Mouse (Mus musculus) lung, postnatal 14 days (tissue): ENCODE measurements around the gene Gucy2d.

Experiments used
- DNase-seq: peaks from one replicate; pipeline ENCODE4 v3.0.0; 2021

Gucy2d gene

GRCm38 (mm10) chr7:98447585-98448308, 7.5 kb downstream of the Gucy2d start:
- peak; percentile 34 for DNase-seq

GRCm38 (mm10) chr7:98448309-98448630, 8.1 kb downstream of the Gucy2d start:
- no peak for DNase-seq

GRCm38 (mm10) chr7:98449696-98450095, 9.5 kb downstream of the Gucy2d start:
- no peak for DNase-seq

- DNase-seq: no peak
Observed at GRCm38 (mm10) chr7:98454397-98455120, 14.3 kb downstream of the Gucy2d start.

- no peak for DNase-seq
Observed at GRCm38 (mm10) chr7:98460319-98460718, 20.1 kb downstream of the Gucy2d start.

- no peak for DNase-seq
Observed at GRCm38 (mm10) chr7:98469089-98469488, 28.9 kb downstream of the Gucy2d start.

- DNase-seq: no peak
Observed at GRCm38 (mm10) chr7:98472529-98472928, 32.3 kb downstream of the Gucy2d start.

- DNase-seq: no peak
Observed at GRCm38 (mm10) chr7:98474558-98474957, 34.3 kb downstream of the Gucy2d start.

- DNase-seq: no peak
Observed at GRCm38 (mm10) chr7:98477153-98477552, 36.9 kb downstream of the Gucy2d start.

GRCm38 (mm10) chr7:98480481-98480880, 40.3 kb downstream of the Gucy2d start:
- DNase-seq: no peak

GRCm38 (mm10) chr7:98481066-98481734, 41.0 kb downstream of the Gucy2d start:
- DNase-seq: peak; percentile 89

GRCm38 (mm10) chr7:98481861-98482260, 41.6 kb downstream of the Gucy2d start:
- no peak for DNase-seq

- no peak for DNase-seq
Observed at GRCm38 (mm10) chr7:98482551-98483267, 42.5 kb downstream of the Gucy2d start.

- DNase-seq: no peak
Observed at GRCm38 (mm10) chr7:98483268-98483607, 43.0 kb downstream of the Gucy2d start.

- no peak for DNase-seq
Observed at GRCm38 (mm10) chr7:98484878-98485277, 44.7 kb downstream of the Gucy2d start.

- no peak for DNase-seq
Observed at GRCm38 (mm10) chr7:98485508-98485907, 45.3 kb downstream of the Gucy2d start.

GRCm38 (mm10) chr7:98486471-98486917, 46.3 kb downstream of the Gucy2d start:
- no peak for DNase-seq

- no peak for DNase-seq
Observed at GRCm38 (mm10) chr7:98487202-98487980, 47.2 kb downstream of the Gucy2d start.

- DNase-seq: no peak
Observed at GRCm38 (mm10) chr7:98488398-98489130, 48.3 kb downstream of the Gucy2d start.

GRCm38 (mm10) chr7:98489131-98489530, 48.9 kb downstream of the Gucy2d start, which contains the start of gene Lrrc32:
Lrrc32 (plus strand) TSS chr7:98489283.
- no peak for DNase-seq

- DNase-seq: peak; percentile 85
Observed at GRCm38 (mm10) chr7:98489623-98490084, 49.4 kb downstream of the Gucy2d start.

- DNase-seq: no peak
Observed at GRCm38 (mm10) chr7:98490328-98490727, 50.1 kb downstream of the Gucy2d start.
